Mouse (Mus musculus): ENCODE measurements around the gene Lyzl4.

DNA sequence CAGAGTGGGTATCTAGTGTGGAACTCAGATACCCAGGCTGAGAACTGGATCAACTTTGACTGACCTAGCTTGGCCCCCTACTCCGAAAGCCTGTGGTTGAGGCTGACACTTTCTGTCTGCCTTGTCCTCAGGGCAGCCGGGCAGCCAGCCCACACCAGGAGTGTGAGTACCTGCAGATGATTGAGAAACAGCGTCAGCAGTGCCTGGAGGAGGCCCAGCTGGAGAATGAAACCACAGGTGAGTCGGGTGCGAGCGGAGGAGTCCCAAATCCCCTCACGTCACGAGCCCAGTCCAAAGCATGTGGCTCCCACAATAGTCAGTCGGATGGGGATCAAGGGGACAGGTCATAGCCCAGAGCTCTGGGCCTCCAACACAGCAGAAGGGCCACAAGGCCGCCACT, 11.8 kb upstream of the Lyzl4 start:
- TF ChIP-seq FLI1 (IDR thresholded peaks at IDR 0.05; ENCODE audit: low read length), result no peak
- no peak for TF ChIP-seq GATA1 (IDR thresholded peaks at IDR 0.05; ENCODE audit: borderline replicate concordance, low read length)
